Mouse (Mus musculus): ENCODE data around the gene Slc12a3. TPM values are rescaled to one million over a fixed set of nuclear protein-coding genes. Genes with fewer than 3 reads are reported as not detected.

The Slc12a3 gene
- total and polyA plus RNA-seq, 3 experiments: 0.17 TPM; not detected in 2

DNA sequence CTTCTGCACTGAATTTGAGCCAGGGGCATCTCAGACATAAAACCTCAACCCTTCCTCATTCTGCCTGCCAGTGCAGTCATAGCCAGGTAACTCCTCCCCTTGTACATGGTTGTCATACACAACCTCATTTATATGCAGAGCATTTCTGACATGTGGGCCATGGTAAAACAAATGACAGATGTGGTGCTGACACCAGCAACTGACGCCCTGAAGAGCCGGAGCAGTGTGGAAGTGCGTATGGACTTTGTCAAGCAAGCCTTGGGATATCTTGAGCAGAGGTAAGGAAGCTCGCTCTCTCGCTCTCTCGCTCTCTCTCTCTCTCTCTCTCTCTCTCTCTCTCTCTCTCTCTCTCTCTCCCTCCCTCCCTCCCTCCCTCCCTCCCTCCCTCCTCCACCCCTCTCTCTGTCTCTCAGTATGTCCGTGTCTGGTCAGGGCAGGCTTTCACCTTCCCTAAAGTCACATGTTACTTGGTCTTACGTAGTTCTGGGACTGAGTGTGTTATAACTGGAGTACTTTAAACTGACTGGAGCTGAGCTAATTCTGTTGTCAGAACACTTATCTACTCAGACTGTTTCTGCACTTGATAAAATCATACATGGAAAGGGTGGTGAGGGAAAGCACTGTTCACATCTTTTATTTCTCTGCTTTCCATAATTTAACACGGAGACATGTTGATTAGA, 32.5 kb upstream of the Slc12a3 start:
- Histone ChIP-seq H3K4me1 (ENCODE audit: control insufficient read depth in 1 of 2, insufficient read depth in 2 of 2) (peaks cover 2 to 24% of the 10 kb centered on the region in 2 experiments; a peak in 2 of 4 replicates), H3K27ac (ENCODE audit: insufficient read depth, low read depth) (no peak overlapping the region), H3K4me3 (replicated peaks in 1 of 3; ENCODE audit: low read depth in 2 of 3, low read length in 2 of 3, poor library complexity in 1 of 3) (no peak overlapping the region), H3K27me3 (replicated peaks) (no peaks in the 10 kb centered on the region), H3K9me3 (replicated peaks; ENCODE audit: low read length) (no peaks in the 10 kb centered on the region), H3K36me3 (replicated peaks in 1 of 2; ENCODE audit: control insufficient read depth in 1 of 2, insufficient read depth in 1 of 2, low read length in 1 of 2) (peaks cover 44 to 76% of the 10 kb centered on the region in 2 experiments), H3K4me2 (ENCODE audit: insufficient read depth, low read depth, poor library complexity, severe bottlenecking) (no peak overlapping the region), H3K9ac (ENCODE audit: insufficient read depth, low read depth) (no peak overlapping the region), H3K79me2 (replicated peaks; ENCODE audit: control insufficient read depth, extremely low read depth, insufficient read depth, poor library complexity, severe bottlenecking) (no peaks in the 10 kb centered on the region)
- TF ChIP-seq MAZ (IDR thresholded peaks at IDR 0.05; ENCODE audit: low read depth, low read length) (no peak), SIN3A (IDR thresholded peaks at IDR 0.05; ENCODE audit: low read length) (no peak), USF1 (IDR thresholded peaks at IDR 0.05; ENCODE audit: low read depth, low read length) (no peak), E2F4 (IDR thresholded peaks at IDR 0.05; ENCODE audit: insufficient replicate concordance, low read depth, low read length) (no peak), SMC3 (IDR thresholded peaks at IDR 0.05; ENCODE audit: low read depth, low read length) (no peak), CHD2 (IDR thresholded peaks at IDR 0.05; ENCODE audit: low read length) (no peak), MEF2A (IDR thresholded peaks at IDR 0.05; ENCODE audit: borderline replicate concordance, low read depth, low read length) (no peak), TBP (conservative IDR thresholded peaks at IDR 0.05; ENCODE audit: low read depth, low read length) (no peak), MAFK (IDR thresholded peaks at IDR 0.05; ENCODE audit: insufficient replicate concordance, low read length) (no peak), PAX5 (IDR thresholded peaks at IDR 0.05; ENCODE audit: low read length) (no peak)
- in situ Hi-C loops (cut with MboI; ENCODE audit: low pct_ligation_motif_present, low pct_unique_long_range_greater_than_20kb, low sequenced_read_pairs) (no loop called here), dilution Hi-C loops (cut with MboI; ENCODE audit: extremely low pct_ligation_motif_present, extremely low pct_unique_long_range_greater_than_20kb, low sequenced_read_pairs) (no loop called here)
- DNase-seq (ENCODE audit: extremely low read depth): no peak

DNA sequence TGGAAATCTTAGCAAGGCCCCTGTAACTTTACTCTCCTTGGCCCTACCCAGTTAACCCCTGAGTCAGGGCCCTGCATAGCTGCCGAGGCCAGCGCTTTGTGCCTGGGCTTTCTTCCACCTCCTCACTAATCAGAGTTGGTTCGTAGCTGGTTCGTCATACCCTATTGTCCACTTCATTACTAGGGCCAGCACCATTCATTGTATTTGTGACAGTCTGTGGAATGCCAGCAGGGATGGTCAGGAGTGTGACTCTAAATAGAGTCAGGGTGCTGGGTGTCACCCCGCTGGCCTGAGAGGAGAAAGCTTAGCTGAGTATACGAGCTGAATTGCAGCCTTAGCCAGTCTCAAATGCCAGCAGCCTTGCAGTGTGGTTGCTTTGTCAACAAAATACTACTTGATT, 31.9 kb upstream of the Slc12a3 start:
- Histone ChIP-seq H3K4me3 (replicated peaks in 1 of 3; ENCODE audit: low read depth in 2 of 3, low read length in 2 of 3, poor library complexity in 1 of 3) (no peak overlapping the region), H3K9me3 (replicated peaks; ENCODE audit: low read length) (no peaks in the 10 kb centered on the region), H3K9ac (ENCODE audit: insufficient read depth, low read depth) (no peak overlapping the region), H3K4me2 (ENCODE audit: insufficient read depth, low read depth, poor library complexity, severe bottlenecking) (no peak overlapping the region), H3K79me2 (replicated peaks; ENCODE audit: control insufficient read depth, extremely low read depth, insufficient read depth, poor library complexity, severe bottlenecking) (no peaks in the 10 kb centered on the region), H3K27me3 (replicated peaks) (no peaks in the 10 kb centered on the region), H3K4me1 (ENCODE audit: control insufficient read depth in 1 of 2, insufficient read depth in 2 of 2) (peaks cover 2 to 24% of the 10 kb centered on the region in 2 experiments; a peak in 2 of 4 replicates), H3K36me3 (replicated peaks in 1 of 2; ENCODE audit: control insufficient read depth in 1 of 2, insufficient read depth in 1 of 2, low read length in 1 of 2) (peaks cover 47 to 76% of the 10 kb centered on the region in 2 experiments), H3K27ac (ENCODE audit: insufficient read depth, low read depth) (no peak overlapping the region)
- DNase-seq (ENCODE audit: extremely low read depth): no peak
- no peak for TF ChIP-seq IRF4 (IDR thresholded peaks at IDR 0.05; ENCODE audit: low read depth, low read length)
- no peak for TF ChIP-seq NRF1 (IDR thresholded peaks at IDR 0.05; ENCODE audit: low read depth, low read length)
- TF ChIP-seq TBP (conservative IDR thresholded peaks at IDR 0.05; ENCODE audit: low read depth, low read length): no peak
- TF ChIP-seq EP300 (IDR thresholded peaks at IDR 0.05; ENCODE audit: low read length): no peak
- TF ChIP-seq MAZ (IDR thresholded peaks at IDR 0.05; ENCODE audit: low read depth, low read length): no peak
- in situ Hi-C loops (cut with MboI; ENCODE audit: low pct_ligation_motif_present, low pct_unique_long_range_greater_than_20kb, low sequenced_read_pairs) (no loop called here), dilution Hi-C loops (cut with MboI; ENCODE audit: extremely low pct_ligation_motif_present, extremely low pct_unique_long_range_greater_than_20kb, low sequenced_read_pairs) (no loop called here)

Measured in CH12.LX (cell line).